Mouse (Mus musculus) midbrain, postnatal 0 days (tissue): ENCODE results near the gene Alkbh3. TPM values are rescaled to one million over a fixed set of nuclear protein-coding genes. Genes with fewer than 3 reads are reported as not detected.

Experiments
- ATAC-seq: fragments of 200-750 bp; cut with Nextera tagmentation; 2 replicates; pipeline ENCODE4 v1.8.0; 2017; ENCODE audit warnings: moderate number of reproducible peaks, mild to moderate bottlenecking, moderate TSS enrichment, moderate library complexity; ENCODE audit not compliant: low FRiP score
- DNase-seq: peaks from one replicate; pipeline ENCODE4 v3.0.0-alpha.2; 2015; ENCODE audit warnings: low spot score
- H3K27ac ChIP-seq: fragments of 300-500 bp; sonication (generic); 2 replicates; pipeline ENCODE4 v1.5.1; 2014; ENCODE audit warnings: low read depth, mild to moderate bottlenecking, low read length, mixed read lengths
- H3K27me3 ChIP-seq: fragments of 300-500 bp; sonication (generic); 2 replicates; pipeline ENCODE4 v1.6.1; 2014; ENCODE audit warnings: low read length, control low read depth, mixed read lengths; ENCODE audit not compliant: insufficient read depth
- H3K36me3 ChIP-seq: fragments of 300-500 bp; sonication (generic); 2 replicates; pipeline ENCODE4 v1.6.1; 2014; ENCODE audit warnings: low read length, control low read depth, mixed read lengths; ENCODE audit not compliant: insufficient read depth
- H3K4me1 ChIP-seq: fragments of 300-500 bp; sonication (generic); 2 replicates; pipeline ENCODE4 v1.6.1; 2014; ENCODE audit warnings: mild to moderate bottlenecking, control low read depth, antibody characterized with exemption, low read length, mixed read lengths; ENCODE audit not compliant: insufficient read depth
- H3K4me2 ChIP-seq: fragments of 300-500 bp; sonication (generic); 2 replicates; pipeline ENCODE4 v1.6.1; 2014; ENCODE audit warnings: low read depth, mild to moderate bottlenecking, low read length, mixed read lengths; ENCODE audit not compliant: poor library complexity, severe bottlenecking
- H3K4me3 ChIP-seq: fragments of 300-500 bp; sonication (generic); 2 replicates; pipeline ENCODE4 v1.5.1; 2014; ENCODE audit warnings: low read depth, mild to moderate bottlenecking, low read length, moderate library complexity
- H3K9ac ChIP-seq: fragments of 300-500 bp; sonication (generic); replicated peaks from 2 replicates; pipeline ENCODE4 v1.6.1; 2014; ENCODE audit warnings: mild to moderate bottlenecking, low read length, moderate library complexity, mixed read lengths; ENCODE audit not compliant: poor library complexity, severe bottlenecking
- H3K9me3 ChIP-seq: fragments of 300-500 bp; sonication (generic); 2 replicates; pipeline ENCODE4 v1.6.1; 2016; ENCODE audit warnings: low read length, control low read depth
- CTCF ChIP-seq: IDR thresholded peaks from 2 replicates; pipeline ENCODE4 v1.5.1; 2016; ENCODE audit warnings: antibody characterized with exemption, mild to moderate bottlenecking
- WGBS: fragments of 180-500 bp; shearing (Covaris S2); extraction: QIAGEN DNeasy Blood & Tissue Kit; methylation state at CpG from one replicate; pipeline ENCODE4 v1.1.7; 2014; 5-methylcytosine and 5-hydroxymethylcytosine counted together
- polyA plus RNA-seq: library from polyadenylated mRNA; unstranded; fragments of >200 nt; fragmentation: Nextera tagmentation; extraction: Ambion mirVana; gene quantifications from 2 replicates; pipeline ENCODE4 v1.2.1, GENCODE M21; 2015
- total RNA-seq: library from RNA; depleted of rRNA; stranded (reverse); fragments of >200 nt; gene quantifications from 2 replicates; pipeline ENCODE4 v1.2.3, GENCODE M21; 2014

The Alkbh3 gene
- total and polyA plus RNA-seq, 2 experiments from 2014 or later = 28.6 to 52.2 TPM

GRCm38 (mm10) chr2:93976436-93977252 lies 34.0 kb downstream of the Alkbh3 start:
- Histone ChIP-seq H3K27me3 (no peaks in the 10 kb centered on the region), H3K4me1 (peaks cover 14% of the 10 kb centered on the region), H3K27ac (peak overlapping the region; percentile 65), H3K9me3 (no peaks in the 10 kb centered on the region), H3K36me3 (peaks cover 16% of the 10 kb centered on the region), H3K9ac (peak overlapping the region; percentile 66), H3K4me3 (peak overlapping the region; percentile 34), H3K4me2 (peak overlapping the region; percentile 69)
- WGBS = 3% methylated on average over 37 of the region's 37 CpGs
- DNase-seq = peak; percentile 61
- peak; percentile 77 for ATAC-seq
- peak; percentile 60 for TF ChIP-seq CTCF

GRCm38 (mm10) chr2:93975526-93976435 lies 34.8 kb downstream of the Alkbh3 start:
- Histone ChIP-seq H3K9ac (peak overlapping the region; percentile 66), H3K27me3 (no peaks in the 10 kb centered on the region), H3K4me3 (peak overlapping the region; percentile 34), H3K4me2 (peak overlapping the region; percentile 69), H3K4me1 (peaks cover 14% of the 10 kb centered on the region), H3K36me3 (peaks cover 9% of the 10 kb centered on the region), H3K27ac (peak overlapping the region; percentile 65), H3K9me3 (no peaks in the 10 kb centered on the region)
- WGBS = 24% methylated on average over 20 of the region's 21 CpGs
- no peak for TF ChIP-seq CTCF
- peak; percentile 28 for ATAC-seq
- no peak for DNase-seq

- no peak for TF ChIP-seq CTCF
- H3K4me2 ChIP-seq = no peak overlapping the region
Measured at GRCm38 (mm10) chr2:93975041-93975440, 35.6 kb downstream of the Alkbh3 start.

GRCm38 (mm10) chr2:93971647-93972046 lies 39.0 kb downstream of the Alkbh3 start:
- peaks cover 8% of the 10 kb centered on the region; the same call in 1 of the 2 replicates for H3K4me1 ChIP-seq
- DNase-seq = no peak
- H3K27me3 ChIP-seq = no peaks in the 10 kb centered on the region

More at GRCm38 (mm10) chr2:93975041-93975440, 35.6 kb downstream of the Alkbh3 start:
- H3K4me1 ChIP-seq = peaks cover 14% of the 10 kb centered on the region
- H3K36me3 ChIP-seq = peaks cover 3% of the 10 kb centered on the region
- H3K9ac ChIP-seq = no peak overlapping the region
- H3K9me3 ChIP-seq = no peaks in the 10 kb centered on the region
- no peak for ATAC-seq
- no peak for DNase-seq
- H3K4me3 ChIP-seq = no peak overlapping the region
- no peaks in the 10 kb centered on the region for H3K27me3 ChIP-seq
- 45% methylated on average over 7 of the region's 7 CpGs for WGBS
- no peak overlapping the region for H3K27ac ChIP-seq

GRCm38 (mm10) chr2:93964494-93965160 lies 46.0 kb downstream of the Alkbh3 start:
- Histone ChIP-seq H3K9me3 (no peaks in the 10 kb centered on the region), H3K27ac (no peak overlapping the region), H3K27me3 (no peaks in the 10 kb centered on the region), H3K4me3 (no peak overlapping the region), H3K36me3 (no peaks in the 10 kb centered on the region), H3K4me1 (no peaks in the 10 kb centered on the region), H3K9ac (no peak overlapping the region), H3K4me2 (no peak overlapping the region)
- DNase-seq (peak; percentile 67), ATAC-seq (peak; percentile 66)
- whole genome bisulfite sequencing = 29% methylated on average over 7 of the region's 7 CpGs
- no peak for TF ChIP-seq CTCF

More at GRCm38 (mm10) chr2:93971647-93972046, 39.0 kb downstream of the Alkbh3 start:
- ATAC-seq = no peak
- Histone ChIP-seq H3K9me3 (no peaks in the 10 kb centered on the region), H3K9ac (no peak overlapping the region), H3K4me2 (no peak overlapping the region), H3K36me3 (no peaks in the 10 kb centered on the region), H3K4me3 (no peak overlapping the region), H3K27ac (no peak overlapping the region)
- 76% methylated on average over 3 of the region's 3 CpGs for WGBS
- no peak for TF ChIP-seq CTCF
